Mouse (Mus musculus) heart, adult 9 months (tissue): ENCODE measurements around the gene Zfp868.
"Not testable (repeated sequence)": the region's sequence is repeated elsewhere in the genome, so short reads cannot be mapped to it uniquely, and the experiment has no call there.

ENCODE experiments used
- DNase-seq, 2 experiments: peaks; one replicate each; pipeline ENCODE4 v3.0.0; 2022; ENCODE audit warnings: low spot score in 2 of 2

Zfp868 gene

DNA sequence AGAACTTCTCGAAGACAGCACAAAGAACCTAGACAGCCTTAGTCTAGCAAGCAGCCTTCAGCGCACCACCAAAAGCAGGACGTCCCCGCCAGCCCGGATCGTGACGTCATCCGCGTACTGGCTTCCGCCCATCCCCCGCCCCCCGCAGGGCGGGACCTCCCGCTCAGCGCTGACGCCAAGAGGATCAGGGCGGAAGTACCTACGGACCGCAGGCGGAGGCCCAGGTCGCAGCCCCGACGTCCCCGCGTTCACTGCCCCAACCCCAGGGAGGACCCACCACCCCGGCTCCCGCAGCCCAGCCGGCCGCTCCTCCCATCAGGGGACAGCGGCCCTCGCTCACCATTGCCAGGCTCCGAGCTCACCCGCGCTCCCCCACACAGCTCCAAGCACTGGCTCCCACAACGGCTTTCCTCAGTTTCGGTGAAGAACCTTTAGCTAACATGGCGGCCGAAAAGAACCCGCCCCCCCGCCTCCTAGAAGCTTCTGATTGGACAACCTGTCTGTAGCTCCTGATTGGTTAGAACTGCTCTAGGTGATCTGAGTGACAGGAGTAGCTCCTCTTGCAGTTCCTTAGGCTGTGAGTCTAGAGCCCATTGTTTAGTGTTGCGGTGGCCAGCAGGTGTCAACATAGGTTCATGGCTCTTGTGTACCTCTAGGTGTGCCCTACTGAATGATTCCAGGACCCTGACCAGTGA, at the start of gene Zfp868:
Gene Zfp868 (minus strand): TSS at position 454 of the 695 bp plus-strand sequence.
- peak; percentile 98 for DNase-seq

DNA sequence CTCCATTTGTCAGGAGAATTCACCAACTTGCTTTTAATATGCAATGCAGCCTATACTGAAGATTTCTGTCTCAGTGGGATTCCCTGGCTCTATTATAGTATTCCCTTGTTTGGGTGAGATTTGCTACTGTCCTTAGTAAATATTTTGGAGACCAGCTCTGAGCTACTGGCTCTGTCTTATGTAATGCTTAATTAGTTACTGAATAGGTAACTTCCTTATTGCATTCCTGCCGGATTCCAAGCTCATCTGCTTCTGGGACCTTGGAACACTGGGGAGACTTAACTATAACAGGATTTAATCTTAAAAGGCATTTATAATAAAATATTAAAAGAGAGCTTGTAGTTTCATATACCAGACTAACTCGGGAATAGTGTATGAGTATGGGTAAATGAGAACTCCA, 39.7 kb upstream of the Zfp868 start:
- DNase-seq = not testable (repeated sequence)

DNA sequence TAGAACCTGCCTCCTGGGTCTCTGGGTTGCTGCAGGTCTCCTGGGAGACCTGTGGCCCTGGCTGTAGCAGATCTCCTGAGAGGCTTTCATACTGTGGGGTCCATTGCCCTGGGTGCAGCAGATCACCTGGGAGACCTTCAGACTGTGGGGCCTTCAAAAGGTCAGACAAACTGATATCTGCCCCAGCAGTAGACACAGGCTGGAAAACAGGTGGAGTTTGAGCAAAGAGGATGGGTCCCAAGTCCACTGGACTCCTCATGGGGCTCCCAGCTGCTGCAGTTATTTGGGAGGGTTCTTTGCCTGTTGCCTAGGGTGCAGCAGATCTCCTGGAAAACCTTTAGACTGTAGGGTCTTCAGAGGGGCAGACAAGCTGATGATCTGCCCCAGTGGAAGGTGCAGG, 35.9 kb upstream of the Zfp868 start:
- DNase-seq = no peak

DNA sequence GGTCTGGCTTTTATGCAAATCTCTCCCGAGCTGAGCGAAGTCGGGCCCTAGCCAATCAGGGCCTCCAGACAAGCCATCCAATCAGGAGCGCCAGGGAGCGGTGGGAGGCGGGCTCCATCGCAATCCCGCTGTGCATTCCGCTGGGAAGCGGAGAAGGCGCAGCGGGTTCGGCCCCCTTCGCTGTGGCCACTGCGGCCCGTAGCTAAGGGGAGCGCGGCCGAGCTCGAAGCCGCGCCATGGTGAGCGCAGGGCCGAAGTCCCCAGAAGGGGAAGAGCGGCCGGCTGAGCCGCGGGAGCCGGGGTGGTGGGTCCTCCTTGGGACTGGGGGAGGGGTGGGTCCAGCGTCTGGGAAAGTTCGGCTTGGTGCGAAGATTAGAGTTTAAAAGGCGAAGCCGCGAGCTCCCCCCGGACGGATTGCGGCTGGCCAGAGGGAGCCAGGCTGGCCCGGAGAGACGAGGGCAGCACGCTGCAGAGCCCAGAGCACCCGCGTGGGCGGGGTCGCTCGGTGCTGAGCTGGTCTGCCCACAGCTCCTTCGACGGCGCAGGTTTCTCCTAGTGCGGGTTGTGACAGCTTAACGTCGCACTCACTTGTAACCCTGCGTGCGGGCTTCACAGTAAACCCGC, 29.1 kb upstream of the Zfp868 start, which contains the start of gene Zfp964:
Gene Zfp964 (plus strand): TSS at position 122 of the 624 bp plus-strand sequence.
- DNase-seq = peak; percentile 92 to 93

DNA sequence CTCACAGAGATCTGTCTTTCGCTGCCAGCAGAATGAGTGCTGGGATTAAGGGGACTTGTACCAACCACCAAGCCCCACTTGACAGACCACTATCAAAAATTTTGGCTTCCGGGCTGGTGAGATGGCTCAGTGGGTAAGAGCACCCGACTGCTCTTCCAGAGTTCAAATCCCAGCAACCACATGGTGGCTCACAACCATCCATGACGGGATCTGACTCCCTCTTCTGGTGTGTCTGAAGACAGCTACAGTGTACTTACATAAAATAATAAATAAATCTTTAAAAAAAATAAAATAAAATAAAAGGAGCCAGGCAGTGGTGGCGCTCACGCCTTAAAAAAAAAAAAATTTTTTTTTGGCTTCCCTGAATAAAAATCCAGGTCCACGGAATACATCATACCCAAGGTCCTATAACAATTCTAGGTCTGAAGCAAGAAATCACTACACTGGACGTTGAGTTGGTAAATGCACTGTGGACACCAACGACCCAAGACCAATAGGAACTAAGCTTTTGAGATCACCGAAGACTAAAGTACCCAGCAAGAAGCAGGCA, 28.5 kb upstream of the Zfp868 start:
- no peak for DNase-seq

DNA sequence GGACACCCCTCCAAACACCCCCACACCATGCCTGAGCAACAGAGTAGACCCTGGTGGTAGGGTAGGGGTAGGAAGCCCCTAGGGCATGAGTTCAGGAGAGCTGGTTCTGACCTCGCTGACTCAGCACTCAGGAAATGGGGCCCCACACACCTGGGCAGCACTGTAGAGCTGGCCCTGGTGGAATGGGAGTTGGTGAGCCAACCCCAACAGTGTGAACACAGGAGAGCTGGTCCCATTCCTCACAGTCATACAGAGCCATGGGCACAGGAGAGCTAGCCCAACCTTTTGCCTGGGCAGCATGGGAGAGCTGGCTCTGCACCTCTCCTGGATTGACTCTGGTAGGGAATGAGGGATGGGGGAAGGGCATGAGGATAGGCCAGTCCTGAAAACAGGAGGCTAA, 7.3 kb downstream of the Zfp868 start:
- no peak for DNase-seq

DNA sequence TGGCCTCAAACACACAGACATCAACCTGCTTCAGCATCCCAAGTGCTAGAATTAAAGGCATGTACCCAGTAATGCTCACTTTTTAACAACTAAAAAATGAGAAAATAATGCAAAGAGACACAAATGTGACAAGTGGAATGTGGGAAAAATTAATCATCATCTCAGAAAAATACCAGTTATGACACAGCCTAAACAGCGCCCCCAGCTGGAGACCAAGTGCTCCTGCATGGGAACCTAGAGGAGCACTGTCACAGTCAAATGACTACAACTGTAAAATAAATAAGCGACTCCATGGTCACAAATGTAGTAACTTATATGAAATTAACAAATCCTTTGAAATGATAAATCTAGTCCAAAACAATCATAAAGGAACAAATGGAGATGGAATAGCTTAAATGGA, 10.7 kb downstream of the Zfp868 start:
- DNase-seq = no peak

DNA sequence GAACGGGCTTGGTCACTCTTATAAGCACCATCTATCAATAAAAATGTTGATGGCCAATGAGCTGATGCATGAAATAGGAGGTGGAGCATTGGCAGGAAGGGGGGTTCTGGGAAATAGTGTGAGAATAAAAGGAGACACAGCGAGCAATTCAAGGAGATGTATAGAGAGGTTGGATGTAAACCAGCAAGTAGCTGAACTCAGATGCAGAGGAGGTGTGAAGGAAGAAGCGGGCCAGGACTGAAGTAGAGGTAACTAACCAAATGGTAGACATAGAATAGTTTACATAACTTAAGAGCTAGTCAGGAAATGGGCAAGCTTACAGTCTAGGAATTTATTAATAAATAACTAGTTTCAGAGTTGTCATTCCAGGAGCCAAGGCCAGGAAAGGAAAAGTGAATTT, 27.8 kb downstream of the Zfp868 start:
- DNase-seq = not testable (repeated sequence)

DNA sequence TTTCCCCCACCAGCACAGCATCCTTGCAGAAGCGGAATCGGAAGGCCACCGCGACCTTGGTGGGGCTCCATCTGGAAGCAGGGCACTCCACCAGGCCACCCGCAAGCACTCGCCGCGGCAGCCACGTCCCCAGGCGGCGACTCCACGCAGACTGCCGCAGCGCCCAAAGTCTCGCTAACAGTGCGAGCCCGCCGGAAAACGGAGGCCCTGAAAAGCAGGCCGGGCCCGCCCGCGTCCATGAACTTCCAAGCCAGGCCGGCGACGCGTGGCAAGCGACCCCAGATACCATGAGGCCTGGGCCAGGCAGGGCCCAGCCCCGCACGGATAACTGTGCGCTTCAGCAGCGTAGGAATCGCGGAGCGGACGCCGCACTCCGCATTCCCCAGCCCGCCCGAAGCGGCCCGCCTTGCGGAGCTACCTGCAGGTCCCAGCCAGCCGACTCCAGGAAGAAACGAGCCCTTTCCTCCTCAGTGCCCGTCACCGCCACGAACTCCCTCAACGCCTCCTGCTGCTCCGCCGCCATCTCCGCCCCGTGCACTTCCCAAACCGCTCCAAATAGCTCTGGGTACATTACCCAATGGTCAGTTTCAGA, 40.6 kb downstream of the Zfp868 start:
- peak; percentile 6 to 15 for DNase-seq

DNA sequence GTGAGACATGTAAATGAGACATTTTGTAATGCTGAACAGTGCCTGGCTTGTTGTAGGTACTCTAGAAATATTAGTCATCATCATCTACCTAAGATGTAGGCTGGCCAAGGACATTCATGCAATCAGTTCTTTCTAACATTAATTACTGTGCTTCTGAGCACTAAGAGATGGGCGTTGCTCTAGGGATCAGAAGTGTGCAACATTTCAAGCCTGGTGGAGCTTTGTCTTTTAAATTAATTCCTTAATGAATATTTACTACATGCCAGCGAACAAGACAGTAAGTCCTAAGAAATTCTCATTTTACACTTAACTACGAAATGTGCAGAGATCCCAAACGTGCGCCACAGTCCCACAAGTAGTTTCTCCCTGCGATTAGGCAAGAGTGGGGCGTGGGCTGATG, 41.1 kb downstream of the Zfp868 start:
- DNase-seq = peak; percentile 6 to 14
